Mouse (Mus musculus) brain, embryonic 18.5 days (tissue): ENCODE measurements at regions not wholly inside any gene's neighbourhood (a gene's known extent, or its start where the extent isn't known, plus 50 kb on each side); places are given as distances from the start of the nearest gene placed in this dataset.

Source experiments
- DNase-seq: peaks from one replicate; pipeline ENCODE4 v3.0.0-alpha.2; 2012; ENCODE audit warnings: low read depth, low spot score

DNA sequence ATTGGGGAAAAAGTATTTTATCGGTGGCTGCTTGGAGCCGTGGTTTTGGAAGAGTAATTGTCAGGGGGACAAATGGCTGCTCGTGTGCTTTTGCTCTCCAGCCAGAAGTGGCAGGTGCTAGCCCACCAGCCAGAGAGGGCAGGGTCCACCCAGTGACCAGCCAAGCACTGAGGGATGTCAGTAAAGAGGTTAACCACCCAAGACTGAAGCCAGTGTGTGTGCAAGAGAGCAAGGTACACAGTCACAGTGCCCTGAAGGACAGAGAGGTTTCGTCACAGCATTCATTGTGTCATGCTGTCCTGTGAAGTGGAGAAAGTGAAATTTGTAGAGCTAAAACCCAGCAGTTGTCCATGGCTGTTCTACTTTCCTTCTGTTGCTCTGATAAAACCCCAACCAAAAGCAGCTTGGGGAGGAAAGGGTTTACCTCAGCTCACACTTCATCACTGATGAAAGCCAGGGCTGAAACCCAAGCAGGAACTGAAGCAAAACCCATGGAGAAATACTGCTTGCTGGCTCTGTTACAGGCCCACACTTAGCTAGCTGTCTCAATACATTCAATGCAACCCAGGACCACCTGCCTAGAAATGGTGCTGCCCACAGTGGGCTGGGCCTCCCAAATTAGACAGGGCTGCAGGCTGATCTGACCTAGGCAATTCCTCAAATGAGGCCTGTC, 126.8 kb upstream of the Irf2bp2 start:
- no peak for DNase-seq

- DNase-seq: no peak
These were observed 126.0 kb upstream of the Irf2bp2 start for GRCm38 (mm10) chr8:126719748-126720147.

- no peak for DNase-seq
These were observed 123.9 kb upstream of the Irf2bp2 start for GRCm38 (mm10) chr8:126717652-126718155.

DNA sequence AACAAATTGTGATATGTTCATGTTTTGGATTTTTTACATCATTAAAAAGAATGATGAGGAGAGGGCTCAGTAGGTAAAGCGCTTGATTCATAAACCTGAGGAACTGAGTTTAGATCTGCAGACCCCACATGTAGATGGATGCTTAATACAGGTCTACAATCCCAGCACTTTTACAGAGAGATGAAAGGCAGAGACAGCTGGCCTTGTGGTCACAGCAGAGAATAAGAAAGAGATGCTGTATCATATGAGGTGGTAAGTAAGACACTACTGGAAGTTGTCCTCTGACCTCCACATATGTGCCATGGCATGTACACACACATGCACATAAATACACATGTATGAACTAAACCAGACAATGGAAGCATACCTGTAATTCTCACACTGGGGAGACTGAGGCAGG, 121.9 kb upstream of the Irf2bp2 start:
- DNase-seq: no peak

DNA sequence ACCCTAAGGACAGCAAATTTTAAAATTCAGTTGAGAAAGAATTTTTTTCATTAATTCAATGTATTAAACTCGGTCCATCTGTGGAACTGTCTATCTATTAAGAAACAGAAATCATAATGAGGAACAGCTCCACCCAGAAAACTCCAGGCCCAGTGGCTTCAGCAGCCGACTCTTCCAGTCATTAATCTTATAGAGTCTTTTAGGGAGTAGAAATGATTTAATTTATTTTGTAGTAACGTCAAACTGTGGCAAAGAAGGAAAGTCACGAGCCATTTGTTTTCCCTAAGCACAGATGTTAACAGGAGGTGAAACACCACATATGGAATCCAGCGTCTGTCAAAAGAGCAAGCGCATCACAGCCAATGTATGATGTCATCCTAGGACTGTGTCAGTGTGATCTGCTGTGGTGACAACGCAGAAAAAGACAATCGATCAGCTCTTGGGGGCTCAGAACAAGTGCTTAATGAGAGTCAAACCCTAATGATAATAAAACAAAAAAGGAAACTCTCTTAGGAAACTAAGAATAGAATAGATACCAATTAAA, 119.9 kb upstream of the Irf2bp2 start:
- DNase-seq: no peak

GRCm38 (mm10) chr8:126713181-126713580, 119.4 kb upstream of the Irf2bp2 start:
- no peak for DNase-seq

DNA sequence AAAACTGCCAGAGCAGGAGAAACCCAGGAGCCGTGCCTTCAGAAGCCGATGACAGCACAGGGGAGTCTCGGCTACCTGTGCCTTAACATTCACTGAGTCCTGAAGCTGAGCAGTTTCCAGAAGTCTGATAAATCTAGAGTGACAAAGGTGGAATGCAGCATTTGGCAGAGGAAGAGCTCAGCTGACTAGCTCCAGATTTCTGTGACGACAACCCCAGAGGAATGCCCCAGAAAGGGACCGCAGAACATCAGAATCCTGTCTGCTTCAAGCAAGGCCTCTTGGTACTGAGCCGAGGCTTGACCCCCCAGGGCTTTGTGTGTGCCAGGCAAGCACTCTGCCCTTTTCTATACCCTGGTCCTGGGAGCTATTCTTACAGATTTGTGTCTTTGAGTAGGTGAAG, 119.0 kb upstream of the Irf2bp2 start:
- no peak for DNase-seq

DNA sequence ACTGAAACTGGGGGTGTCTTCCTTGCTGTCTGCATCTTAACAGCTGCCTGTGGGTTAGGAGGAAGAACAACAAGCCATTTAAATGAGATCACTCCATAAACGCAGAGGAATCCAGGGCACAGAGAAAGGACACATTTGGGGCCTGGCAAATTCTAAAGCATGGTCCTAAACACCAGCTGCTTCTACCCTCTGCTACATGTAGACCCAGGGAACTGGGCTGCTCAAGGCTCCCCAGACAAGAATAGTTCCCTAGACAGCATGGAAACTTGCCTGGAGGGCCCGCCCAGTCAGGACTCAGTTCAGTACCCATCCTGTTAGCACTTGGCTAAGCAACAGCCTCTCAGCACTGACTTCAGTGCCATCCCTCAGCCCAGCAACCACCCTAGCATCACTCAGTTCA, 115.2 kb upstream of the Irf2bp2 start:
- no peak for DNase-seq

DNA sequence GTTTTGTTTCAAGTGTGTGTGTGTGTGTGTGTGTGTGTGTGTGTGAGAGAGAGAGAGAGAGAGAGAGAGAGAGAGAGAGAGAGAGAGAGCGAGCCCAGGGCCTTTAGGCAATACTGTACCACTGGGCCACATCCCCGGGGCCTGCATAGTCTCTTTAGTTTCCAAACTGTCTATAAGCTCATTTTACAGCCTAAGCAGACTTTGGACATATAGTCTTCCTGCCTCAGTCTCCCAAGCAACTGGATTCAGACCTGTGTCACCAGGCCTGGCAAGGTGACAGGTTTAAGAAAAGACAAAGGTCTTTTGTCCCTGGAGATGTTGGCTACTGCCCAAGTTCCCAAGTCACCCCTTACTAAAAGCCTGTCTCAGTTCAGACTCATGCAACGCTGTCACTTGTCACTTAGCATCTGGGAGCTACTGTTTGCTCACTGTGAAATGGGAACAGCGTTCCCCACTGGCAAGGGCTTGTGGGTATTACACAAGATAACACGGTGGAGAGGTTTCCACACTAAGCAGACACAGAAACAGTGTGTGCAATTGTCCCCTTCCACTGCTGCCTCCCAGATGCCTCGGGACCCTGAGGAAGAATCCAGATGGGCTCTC, 113.6 kb upstream of the Irf2bp2 start:
- no peak for DNase-seq

DNA sequence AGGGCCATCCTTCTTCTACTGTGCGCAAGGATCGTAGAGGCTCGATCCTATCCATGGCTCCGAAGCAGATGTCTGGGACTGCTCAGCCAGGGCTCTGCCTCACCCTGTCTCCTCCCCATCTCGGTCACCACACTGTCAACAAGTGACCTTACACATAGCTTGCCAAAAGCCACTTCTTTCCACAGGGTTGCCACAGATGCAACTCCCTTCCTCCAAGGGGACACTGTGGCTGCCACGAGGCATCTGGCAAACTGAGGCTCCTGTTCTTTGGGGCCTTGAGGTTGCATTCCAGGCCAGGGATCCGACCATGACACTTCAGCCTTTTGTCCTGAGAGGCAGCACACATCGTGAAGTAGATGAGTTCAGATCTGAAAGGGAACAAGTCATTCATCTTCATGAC, 112.5 kb upstream of the Irf2bp2 start:
- no peak for DNase-seq

- no peak for DNase-seq
These were observed 111.6 kb upstream of the Irf2bp2 start for GRCm38 (mm10) chr8:126705391-126705790.

- no peak for DNase-seq
These were observed 110.9 kb upstream of the Irf2bp2 start for GRCm38 (mm10) chr8:126704706-126705105.

GRCm38 (mm10) chr8:126703546-126703945, 109.8 kb upstream of the Irf2bp2 start:
- DNase-seq: no peak

DNA sequence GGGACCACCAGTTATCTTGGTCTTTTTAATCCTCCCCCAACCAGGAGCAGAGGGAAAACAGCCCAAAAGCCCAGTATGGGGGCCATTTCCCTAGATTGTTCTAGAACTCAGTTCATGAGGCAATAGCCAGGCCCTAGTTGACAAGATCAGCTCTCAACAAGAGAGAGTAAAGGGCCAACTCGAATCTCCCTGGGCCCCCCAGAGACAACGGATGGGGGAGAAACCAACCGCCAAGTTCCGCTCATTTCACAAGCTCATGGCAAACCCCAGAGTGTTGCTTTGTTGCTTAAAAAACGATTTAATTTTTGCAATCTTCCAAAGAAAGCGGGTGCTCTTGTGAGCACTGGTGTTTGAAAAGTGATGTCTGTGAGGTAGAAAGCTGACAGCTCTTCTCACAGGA, 108.5 kb upstream of the Irf2bp2 start:
- DNase-seq: no peak

DNA sequence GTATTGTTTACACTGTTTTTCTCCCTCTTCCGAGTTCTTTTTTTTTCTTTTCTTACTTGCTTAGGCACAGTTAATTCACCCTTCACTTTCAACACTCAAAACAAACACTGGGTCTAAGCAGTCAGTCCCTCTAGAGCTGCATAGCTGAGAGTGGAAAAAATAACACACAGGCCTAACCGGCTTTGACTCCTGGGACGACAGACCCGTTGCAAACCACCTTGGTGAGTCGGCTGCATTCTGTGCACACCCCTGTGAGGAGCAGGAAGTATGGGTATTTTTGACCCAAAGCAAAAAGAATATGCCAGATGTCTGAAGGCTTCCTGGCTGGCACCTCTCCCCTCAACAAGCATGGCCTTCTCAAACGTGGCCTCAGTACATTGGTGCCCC, 105.6 kb upstream of the Irf2bp2 start:
- no peak for DNase-seq

DNA sequence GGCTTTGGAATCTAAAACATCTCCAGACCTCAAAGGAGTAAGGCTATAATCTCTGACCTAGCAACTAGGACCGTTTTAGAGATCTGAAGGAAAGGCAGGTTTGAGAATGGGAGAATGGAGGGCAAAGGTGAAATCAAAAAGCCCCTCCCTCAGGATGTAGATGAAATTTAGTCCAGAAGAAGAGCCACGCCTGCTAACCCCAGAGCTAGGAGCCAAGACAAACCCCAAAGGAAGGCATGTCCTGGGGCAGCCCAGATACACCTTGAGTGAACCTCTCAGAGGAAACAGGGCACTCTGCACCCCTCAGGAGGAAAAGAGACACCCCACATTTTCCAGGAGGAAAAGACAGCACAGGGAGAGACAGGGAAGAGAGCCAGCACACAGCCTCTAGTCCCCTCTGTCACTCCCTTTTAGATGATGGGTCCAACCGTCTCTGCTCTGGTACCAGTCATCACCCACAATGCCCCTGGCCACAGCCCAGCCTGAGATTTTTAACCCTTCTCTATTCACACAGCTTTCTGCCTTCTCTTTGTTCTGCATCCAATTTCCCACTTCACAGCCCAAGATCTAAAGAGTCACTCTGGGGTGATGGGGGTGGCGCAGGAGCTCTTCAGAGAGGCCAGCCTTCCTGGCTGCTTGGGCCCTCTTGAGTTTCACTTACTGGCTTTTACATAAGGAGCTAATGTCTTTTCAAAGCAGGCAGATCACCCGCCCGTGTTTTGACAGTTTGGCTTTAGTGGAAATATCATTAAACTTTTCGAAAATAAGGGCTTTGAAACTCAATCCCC, 105.0 kb upstream of the Irf2bp2 start:
- DNase-seq: no peak

- no peak for DNase-seq
These were observed 102.7 kb upstream of the Irf2bp2 start for GRCm38 (mm10) chr8:126696346-126697010.

- no peak for DNase-seq
These were observed 100.6 kb upstream of the Irf2bp2 start for GRCm38 (mm10) chr8:126694370-126694769.

- DNase-seq: no peak
These were observed 99.9 kb upstream of the Irf2bp2 start for GRCm38 (mm10) chr8:126693642-126694041.

GRCm38 (mm10) chr8:126692711-126693110, 98.9 kb upstream of the Irf2bp2 start:
- DNase-seq: no peak

DNA sequence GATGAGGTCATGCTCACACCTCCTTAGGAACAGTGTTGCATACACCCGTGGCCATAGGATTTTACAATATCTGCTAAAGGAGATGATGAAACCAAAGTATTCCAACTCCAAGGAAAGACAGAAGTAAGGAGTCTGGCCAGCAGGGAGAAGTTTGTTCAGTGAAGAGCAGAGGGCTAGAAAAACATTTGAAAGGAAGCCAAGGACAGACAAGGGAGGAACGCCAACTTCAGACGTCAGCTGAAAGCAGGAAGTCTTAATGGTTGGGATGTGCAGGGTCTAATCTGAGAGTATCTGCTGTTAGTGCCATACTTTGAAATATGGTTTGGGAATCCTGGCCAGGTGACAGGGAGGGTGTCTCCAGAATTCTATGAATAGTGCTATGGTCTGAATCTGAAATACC, 98.5 kb upstream of the Irf2bp2 start:
- DNase-seq: no peak

DNA sequence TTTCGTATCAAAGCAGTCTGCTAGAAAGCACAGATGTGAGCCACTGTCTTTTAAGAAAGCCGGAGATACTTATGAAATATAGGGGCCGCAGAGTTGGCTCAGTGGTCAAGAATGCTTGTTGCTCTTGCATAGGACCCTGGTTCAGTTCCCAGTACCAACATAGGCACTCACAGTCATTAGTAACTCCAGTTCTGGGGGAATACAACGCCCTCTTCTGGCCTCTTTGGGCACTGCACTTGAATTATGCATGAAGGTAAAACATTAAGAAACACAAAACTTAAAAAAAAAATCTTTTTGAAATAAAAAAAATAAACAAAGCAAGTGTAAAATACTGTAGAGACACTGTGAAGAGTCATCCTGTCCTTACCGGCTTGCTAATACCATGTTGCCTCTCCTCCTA, 94.7 kb upstream of the Irf2bp2 start:
- no peak for DNase-seq
